Mouse (Mus musculus) embryonic facial prominence, embryonic 15.5 days (tissue): ENCODE measurements around the gene Eid2. TPM values are rescaled to one million over a fixed set of nuclear protein-coding genes. Genes with fewer than 3 reads are reported as not detected.
"Not testable (repeated sequence)": the region's sequence is repeated elsewhere in the genome, so short reads cannot be mapped to it uniquely, and the experiment has no call there.

Experiments
- ATAC-seq: fragments of 200-750 bp; cut with Nextera tagmentation; 2 replicates; pipeline ENCODE4 v1.8.0; 2017; ENCODE audit warnings: low read depth, moderate TSS enrichment; ENCODE audit not compliant: insufficient number of reproducible peaks, low FRiP score, low TSS enrichment
- H3K27ac ChIP-seq: fragments of 300-500 bp; sonication (generic); replicated peaks from 2 replicates; pipeline ENCODE4 v1.5.1; 2015; ENCODE audit warnings: mild to moderate bottlenecking, inconsistent platforms
- H3K27me3 ChIP-seq: fragments of 300-500 bp; sonication (generic); 2 replicates; pipeline ENCODE4 v1.6.1; 2015; ENCODE audit warnings: inconsistent platforms
- H3K36me3 ChIP-seq: fragments of 300-500 bp; sonication (generic); 2 replicates; pipeline ENCODE4 v1.6.1; 2015; ENCODE audit warnings: mild to moderate bottlenecking, inconsistent platforms
- H3K4me1 ChIP-seq: fragments of 300-500 bp; sonication (generic); 2 replicates; pipeline ENCODE4 v1.6.1; 2015; ENCODE audit warnings: inconsistent platforms
- H3K4me2 ChIP-seq: fragments of 300-500 bp; sonication (generic); replicated peaks from 2 replicates; pipeline ENCODE4 v1.6.1; 2015; ENCODE audit warnings: mild to moderate bottlenecking, inconsistent platforms
- H3K4me3 ChIP-seq: fragments of 300-500 bp; sonication (generic); replicated peaks from 2 replicates; pipeline ENCODE4 v1.5.1; 2015; ENCODE audit warnings: mild to moderate bottlenecking, inconsistent platforms
- H3K9ac ChIP-seq: fragments of 300-500 bp; sonication (generic); 2 replicates; pipeline ENCODE4 v1.6.1; 2015; ENCODE audit warnings: inconsistent platforms
- H3K9me3 ChIP-seq: fragments of 300-500 bp; sonication (generic); replicated peaks from 2 replicates; pipeline ENCODE4 v1.6.1; 2016; ENCODE audit warnings: inconsistent platforms
- WGBS: fragments of 180-500 bp; shearing (Covaris S2); methylation state at CpG from one replicate; pipeline ENCODE4 v1.1.7; 2015; 5-methylcytosine and 5-hydroxymethylcytosine counted together
- polyA plus RNA-seq: library from polyadenylated mRNA; unstranded; fragments of >200 nt; fragmentation: Nextera tagmentation; extraction: Ambion mirVana; gene quantifications from 2 replicates; pipeline ENCODE4 v1.2.1, GENCODE M21; 2015

The Eid2 gene
- 3.8 and 5.5 TPM in 2 replicates for polyA plus RNA-seq

DNA sequence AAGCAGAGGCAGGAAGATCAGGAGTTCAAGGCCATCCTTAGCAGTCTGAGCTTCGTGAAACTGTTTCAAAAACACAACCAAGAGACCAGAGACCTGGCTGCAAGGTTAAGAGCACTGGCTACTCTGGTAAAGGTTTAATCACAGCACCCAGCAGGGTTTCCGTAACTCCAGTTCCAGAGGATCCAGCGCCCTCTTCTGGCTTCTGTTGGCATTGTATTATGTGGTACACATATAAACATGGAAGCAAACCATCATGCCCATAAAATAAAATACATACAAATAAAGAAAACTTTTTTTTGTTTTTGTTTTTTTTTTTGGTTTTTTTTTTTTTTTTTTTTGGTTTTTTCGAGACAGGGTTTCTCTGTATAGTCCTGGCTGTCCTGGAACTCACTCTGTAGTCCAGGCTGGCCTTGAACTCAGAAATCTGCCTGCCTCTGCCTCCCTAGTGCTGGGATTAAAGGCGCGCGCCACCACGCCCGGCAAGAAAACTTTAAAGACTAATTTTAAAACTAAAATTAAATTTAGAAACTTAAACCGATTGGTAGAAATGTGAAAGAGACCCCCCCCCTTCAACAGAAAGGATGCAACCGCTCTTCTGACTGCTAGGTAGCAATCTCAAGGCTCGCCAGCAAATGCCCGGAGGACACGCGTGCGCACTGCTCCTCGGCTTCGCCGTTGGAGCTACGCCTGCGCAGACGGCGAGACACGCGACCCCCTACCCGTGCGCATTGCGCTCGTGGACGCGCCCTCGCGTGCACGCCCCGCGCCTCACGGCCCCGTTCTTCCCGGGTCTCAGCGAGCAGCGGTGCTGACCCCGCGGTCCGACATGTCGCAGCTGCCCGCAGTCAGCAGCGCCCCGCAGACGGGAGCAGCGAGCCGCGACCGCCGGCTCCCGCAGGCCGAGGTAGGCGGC lies at the start of gene Eid2:
Gene Eid2, plus strand, starts transcription at position 753 of the 913 bp plus-strand sequence.
- WGBS: 5% methylated on average over 57 of the region's 57 CpGs
- H3K4me2 ChIP-seq: peak within 1 kb of the TSS; percentile 71
- H3K27me3 ChIP-seq: no peaks in the 10 kb centered on the region
- no peaks in the 10 kb centered on the region for H3K9me3 ChIP-seq
- peaks cover 11% of the 10 kb centered on the region for H3K4me1 ChIP-seq
- H3K4me3 ChIP-seq: peak within 1 kb of the TSS; percentile 90
- peak; percentile 87 for ATAC-seq
- peak within 1 kb of the TSS; percentile 87 for H3K27ac ChIP-seq
- peaks cover 13% of the 10 kb centered on the region for H3K36me3 ChIP-seq
- H3K9ac ChIP-seq: peak within 1 kb of the TSS; percentile 93

DNA sequence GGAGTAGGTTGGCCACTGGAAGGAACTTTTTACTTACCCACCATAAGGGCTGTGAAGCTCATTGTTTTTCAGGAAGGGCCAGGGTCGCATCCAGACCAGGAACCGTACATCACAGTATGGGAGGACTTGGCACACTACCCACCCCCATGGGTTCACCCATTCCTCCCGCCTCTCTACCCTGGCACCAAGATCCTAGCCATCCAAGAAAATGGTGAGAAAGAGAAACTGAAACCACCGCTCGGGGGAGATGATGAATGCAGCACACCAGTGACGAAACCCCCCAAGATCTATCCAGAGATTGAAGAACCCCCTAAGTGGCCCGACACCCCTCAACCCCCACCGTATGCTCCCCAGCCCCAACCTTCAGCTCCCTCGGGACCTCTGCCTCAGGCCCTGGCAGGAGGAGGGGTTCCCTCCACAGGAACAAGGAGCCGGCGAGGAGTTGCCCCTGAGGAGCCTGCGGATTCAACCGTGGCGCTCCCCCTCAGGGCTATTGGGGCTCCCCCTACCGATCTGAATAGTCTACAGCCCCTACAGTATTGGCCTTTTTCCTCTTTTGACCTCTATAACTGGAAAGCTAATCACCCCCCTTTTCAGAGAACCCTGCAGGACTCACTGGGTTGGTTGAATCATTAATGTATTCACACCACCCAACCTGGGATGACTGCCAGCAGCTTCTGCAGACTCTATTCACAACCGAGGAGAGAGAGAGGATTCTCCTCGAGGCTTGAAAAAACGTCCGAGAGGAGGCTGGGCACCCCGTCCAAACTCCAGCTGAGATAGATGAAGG lies 48.5 kb upstream of the Eid2 start:
- WGBS: 85% methylated on average over 20 of the region's 20 CpGs
- H3K9ac ChIP-seq: not testable (repeated sequence)

DNA sequence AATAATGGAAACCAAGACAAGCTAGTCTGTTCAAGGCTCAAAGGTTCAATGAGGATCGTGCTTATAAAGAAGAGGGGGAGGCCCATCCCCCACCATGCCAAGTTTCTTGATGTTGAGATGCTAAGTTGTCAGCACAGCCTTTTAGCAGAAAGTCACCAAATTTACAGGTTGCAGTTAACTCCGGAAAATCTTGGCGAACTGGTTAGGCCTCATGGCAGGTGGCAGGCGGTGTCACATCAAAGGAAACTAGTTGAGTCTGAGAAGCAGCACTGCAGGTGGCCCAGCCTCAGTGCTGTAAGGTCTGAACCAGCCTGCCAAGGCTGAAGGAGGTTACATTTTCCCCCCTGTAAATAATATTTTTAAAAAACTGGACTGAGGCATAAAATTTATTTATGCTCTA lies 40.8 kb upstream of the Eid2 start:
- H3K9me3 ChIP-seq, H3K4me3 ChIP-seq, H3K36me3 ChIP-seq, ATAC-seq, H3K27ac ChIP-seq, H3K9ac ChIP-seq, H3K4me1 ChIP-seq, H3K4me2 ChIP-seq, H3K27me3 ChIP-seq: not testable (repeated sequence)
- 82% methylated on average over 4 of the region's 4 CpGs for WGBS

More for the DNA sequence above, 48.5 kb upstream of the Eid2 start:
- not testable (repeated sequence) for H3K36me3 ChIP-seq, H3K4me2 ChIP-seq, H3K4me1 ChIP-seq, H3K27ac ChIP-seq, H3K9me3 ChIP-seq, H3K27me3 ChIP-seq, ATAC-seq, H3K4me3 ChIP-seq

DNA sequence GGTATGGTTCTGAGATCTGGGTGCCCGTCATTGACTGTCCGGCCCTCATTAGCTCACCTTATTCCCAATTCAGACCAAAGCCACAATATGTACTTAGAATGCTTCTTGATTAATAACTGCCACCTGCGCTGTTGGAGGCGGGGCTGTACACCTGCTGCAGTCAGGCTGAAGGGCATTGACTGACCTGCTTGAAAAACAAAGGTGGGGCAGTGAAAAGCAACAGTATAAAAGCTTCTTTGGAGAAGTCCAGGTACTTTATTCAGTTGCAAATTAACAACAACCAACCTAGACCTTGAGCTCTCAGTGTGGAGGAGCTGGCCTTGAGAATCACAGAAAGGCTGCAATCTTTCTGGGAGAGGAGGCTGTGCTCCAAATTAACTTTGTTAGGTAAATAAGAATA lies 40.3 kb upstream of the Eid2 start:
- ATAC-seq: not testable (repeated sequence)

DNA sequence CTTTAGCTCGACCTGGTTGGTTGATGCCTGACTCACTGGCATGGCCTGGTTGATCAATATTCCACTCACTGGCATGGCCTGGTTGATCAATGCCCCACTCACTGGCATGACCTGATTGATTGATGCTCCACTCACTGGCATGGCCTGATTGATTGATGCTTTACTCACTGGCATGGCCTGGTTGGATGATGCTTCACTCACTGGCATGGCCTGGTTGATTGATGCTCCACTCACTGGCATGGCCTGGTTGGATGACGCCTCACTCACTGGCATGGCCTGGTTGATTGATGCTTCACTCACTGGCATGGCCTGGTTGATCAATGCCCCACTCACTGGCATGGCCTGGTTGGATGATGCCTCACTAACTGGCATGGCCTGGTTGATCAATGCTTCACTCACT lies 23.7 kb upstream of the Eid2 start:
- WGBS: 66% methylated on average over 2 of the region's 2 CpGs
- H3K9ac ChIP-seq, H3K4me2 ChIP-seq, H3K27ac ChIP-seq, H3K4me1 ChIP-seq, ATAC-seq, H3K27me3 ChIP-seq, H3K9me3 ChIP-seq, H3K4me3 ChIP-seq, H3K36me3 ChIP-seq: not testable (repeated sequence)

More for the DNA sequence above, 40.3 kb upstream of the Eid2 start:
- not testable (repeated sequence) for H3K36me3 ChIP-seq, H3K27me3 ChIP-seq, H3K4me2 ChIP-seq, H3K9ac ChIP-seq, H3K27ac ChIP-seq, H3K4me1 ChIP-seq, H3K4me3 ChIP-seq, H3K9me3 ChIP-seq
- 83% methylated on average over 4 of the region's 4 CpGs for whole genome bisulfite sequencing

DNA sequence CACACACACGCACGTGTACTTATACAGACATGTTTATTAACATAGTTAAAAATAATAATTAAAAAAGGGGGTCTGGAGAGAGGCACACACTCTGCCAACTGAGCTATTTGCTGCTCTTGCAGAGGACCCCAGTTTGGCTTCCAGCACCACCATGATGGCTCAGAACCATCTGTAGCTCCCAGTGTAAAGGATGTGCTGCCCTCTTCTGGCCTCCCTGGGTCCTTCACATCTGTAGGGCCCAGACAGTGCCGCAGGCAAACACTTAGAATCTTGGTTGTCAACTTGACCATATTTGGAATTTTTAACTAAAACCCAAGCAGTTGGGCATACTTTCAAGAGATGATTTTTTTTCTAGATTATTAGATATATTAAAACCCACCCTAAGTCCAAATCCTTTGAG lies 18.7 kb upstream of the Eid2 start:
- WGBS: 96% methylated on average over 3 of the region's 3 CpGs
- Histone ChIP-seq H3K27me3 (no peaks in the 10 kb centered on the region), H3K4me1 (no peaks in the 10 kb centered on the region), H3K9ac (no peak overlapping the region), H3K4me2 (no peak overlapping the region), H3K36me3 (no peaks in the 10 kb centered on the region), H3K27ac (no peak overlapping the region), H3K4me3 (no peak overlapping the region), H3K9me3 (no peaks in the 10 kb centered on the region)
- ATAC-seq: no peak

DNA sequence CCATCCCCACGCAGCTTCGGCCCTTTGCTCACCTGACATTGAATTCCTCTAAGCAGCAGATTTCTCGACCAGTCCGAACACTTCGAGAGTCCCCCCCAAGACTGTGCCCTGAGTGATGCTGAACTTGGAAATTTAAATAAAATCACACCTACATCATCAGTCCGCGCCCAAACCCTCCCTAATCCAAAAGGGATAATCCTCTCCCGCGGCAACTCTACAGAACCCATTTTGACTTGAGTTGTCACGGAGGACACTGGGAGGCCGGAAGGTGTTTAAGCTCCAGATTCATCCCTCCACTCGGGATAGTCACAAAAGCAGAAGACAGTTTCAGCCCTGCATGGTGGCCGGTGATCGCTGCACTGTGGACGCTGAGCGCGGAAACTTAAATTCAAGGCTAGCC lies 15.7 kb upstream of the Eid2 start:
- H3K36me3 ChIP-seq: no peaks in the 10 kb centered on the region
- H3K27me3 ChIP-seq: no peaks in the 10 kb centered on the region
- no peak overlapping the region for H3K4me2 ChIP-seq
- ATAC-seq: no peak
- H3K9ac ChIP-seq: no peak overlapping the region
- 93% methylated on average over 17 of the region's 17 CpGs for WGBS
- no peak overlapping the region for H3K4me3 ChIP-seq
- H3K4me1 ChIP-seq: no peaks in the 10 kb centered on the region
- no peaks in the 10 kb centered on the region for H3K9me3 ChIP-seq
- no peak overlapping the region for H3K27ac ChIP-seq

DNA sequence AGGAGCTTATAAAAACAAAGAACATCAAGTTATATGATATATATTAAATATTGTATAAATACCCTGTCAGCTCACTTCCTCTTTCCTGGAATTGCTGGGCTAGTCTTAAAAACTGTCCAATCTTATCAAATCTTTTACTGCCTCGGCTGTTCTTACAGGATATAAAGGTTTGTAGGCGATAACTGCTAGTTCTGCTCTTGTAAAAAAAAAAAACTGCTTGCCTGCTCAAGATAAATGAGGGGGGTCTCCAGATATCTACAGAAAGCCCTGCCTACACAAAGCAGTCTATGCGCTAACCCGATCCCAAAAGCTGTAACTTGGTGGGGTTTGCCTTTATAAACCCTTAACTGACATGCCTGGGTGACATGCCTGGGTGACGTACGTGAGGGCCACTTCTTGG lies 13.1 kb upstream of the Eid2 start:
- H3K4me1 ChIP-seq: no peaks in the 10 kb centered on the region
- no peaks in the 10 kb centered on the region for H3K9me3 ChIP-seq
- no peak for ATAC-seq
- H3K4me3 ChIP-seq: no peak overlapping the region
- H3K9ac ChIP-seq: no peak overlapping the region
- no peak overlapping the region for H3K27ac ChIP-seq
- no peaks in the 10 kb centered on the region for H3K27me3 ChIP-seq
- H3K4me2 ChIP-seq: no peak overlapping the region
- WGBS: 91% methylated on average over 6 of the region's 6 CpGs
- no peaks in the 10 kb centered on the region for H3K36me3 ChIP-seq

DNA sequence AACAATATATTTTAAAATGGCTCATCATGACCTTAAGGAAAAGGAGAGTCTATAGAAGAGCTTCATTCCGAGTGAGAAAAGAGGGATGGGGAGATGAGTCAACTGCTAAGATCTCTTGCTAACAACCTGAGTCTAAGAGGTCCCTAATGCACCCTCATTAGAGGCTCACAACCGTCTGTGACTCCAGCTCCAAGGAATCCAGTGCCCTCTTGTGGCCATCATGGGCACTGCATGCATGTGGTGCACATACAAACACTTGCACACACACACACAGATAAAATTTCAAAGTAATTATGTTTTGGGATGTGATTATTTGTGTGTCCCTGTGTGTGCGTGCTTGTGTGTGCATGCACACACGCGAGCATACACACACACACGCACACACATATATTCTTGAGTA lies 12.2 kb upstream of the Eid2 start:
- H3K27ac ChIP-seq: no peak overlapping the region
- ATAC-seq: no peak
- no peaks in the 10 kb centered on the region for H3K36me3 ChIP-seq
- H3K4me3 ChIP-seq: no peak overlapping the region
- 86% methylated on average over 6 of the region's 6 CpGs for WGBS
- H3K9me3 ChIP-seq: no peaks in the 10 kb centered on the region
- H3K9ac ChIP-seq: no peak overlapping the region
- H3K27me3 ChIP-seq: no peaks in the 10 kb centered on the region
- H3K4me2 ChIP-seq: no peak overlapping the region
- no peaks in the 10 kb centered on the region for H3K4me1 ChIP-seq

DNA sequence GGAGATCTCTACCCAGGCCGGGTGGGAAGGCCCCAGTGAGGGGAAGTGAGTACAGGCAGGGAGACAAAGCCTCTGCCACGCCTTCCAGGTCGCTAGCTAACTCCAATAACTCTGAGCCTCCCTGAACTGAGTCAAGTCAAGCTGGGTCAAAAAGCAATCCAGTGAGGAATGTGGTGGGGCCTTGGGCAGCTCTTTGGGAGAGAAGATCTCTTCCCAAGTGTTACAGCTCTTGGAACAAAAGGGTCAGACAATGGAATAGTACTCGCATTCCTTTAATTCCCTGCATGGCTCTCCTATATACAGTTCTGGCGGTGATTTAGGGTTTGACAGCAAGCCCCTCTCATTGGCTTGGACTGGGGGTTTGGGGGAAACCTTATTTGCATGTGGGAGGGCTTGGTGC lies 4.8 kb upstream of the Eid2 start:
- no peaks in the 10 kb centered on the region for H3K27me3 ChIP-seq
- no peaks in the 10 kb centered on the region for H3K9me3 ChIP-seq
- no peak overlapping the region for H3K4me2 ChIP-seq
- no peak overlapping the region for H3K4me3 ChIP-seq
- no peak for ATAC-seq
- WGBS: 48% methylated on average over 5 of the region's 5 CpGs
- no peaks in the 10 kb centered on the region for H3K36me3 ChIP-seq
- H3K9ac ChIP-seq: no peak overlapping the region
- H3K4me1 ChIP-seq: no peaks in the 10 kb centered on the region
- no peak overlapping the region for H3K27ac ChIP-seq

DNA sequence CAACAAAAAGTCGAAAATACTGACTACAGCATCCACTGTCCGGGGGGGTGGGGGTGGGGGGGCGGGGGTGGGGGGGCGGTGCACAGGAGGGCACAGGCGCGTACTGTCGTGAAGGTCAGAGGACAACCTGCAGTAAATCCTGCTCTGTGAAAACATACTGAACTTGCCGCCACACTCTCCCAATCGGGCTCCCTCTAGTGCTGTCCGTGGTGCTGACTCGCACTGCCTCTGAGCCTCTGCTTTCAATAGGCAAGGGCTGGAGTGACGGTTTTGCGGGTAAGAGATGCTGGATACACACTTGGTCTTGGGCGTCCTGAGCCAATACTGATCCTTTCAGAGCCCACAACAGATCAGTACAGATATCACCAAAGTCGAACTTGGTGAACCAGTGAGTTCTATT lies 3.9 kb upstream of the Eid2 start:
- no peaks in the 10 kb centered on the region for H3K36me3 ChIP-seq
- H3K4me1 ChIP-seq: peaks cover 5% of the 10 kb centered on the region
- H3K4me3 ChIP-seq: no peak overlapping the region
- no peak for ATAC-seq
- H3K4me2 ChIP-seq: no peak overlapping the region
- no peaks in the 10 kb centered on the region for H3K27me3 ChIP-seq
- H3K9ac ChIP-seq: no peak overlapping the region
- no peak overlapping the region for H3K27ac ChIP-seq
- H3K9me3 ChIP-seq: no peaks in the 10 kb centered on the region
- 5% methylated on average over 15 of the region's 15 CpGs for WGBS
